Mouse (Mus musculus) layer of hippocampus, adult 9-11 months (tissue): Measurements from ENCODE around the gene Cltc.

ENCODE experiments used
- DNase-seq: peaks from one replicate; pipeline ENCODE4 v3.0.0; 2022

Cltc gene

DNA sequence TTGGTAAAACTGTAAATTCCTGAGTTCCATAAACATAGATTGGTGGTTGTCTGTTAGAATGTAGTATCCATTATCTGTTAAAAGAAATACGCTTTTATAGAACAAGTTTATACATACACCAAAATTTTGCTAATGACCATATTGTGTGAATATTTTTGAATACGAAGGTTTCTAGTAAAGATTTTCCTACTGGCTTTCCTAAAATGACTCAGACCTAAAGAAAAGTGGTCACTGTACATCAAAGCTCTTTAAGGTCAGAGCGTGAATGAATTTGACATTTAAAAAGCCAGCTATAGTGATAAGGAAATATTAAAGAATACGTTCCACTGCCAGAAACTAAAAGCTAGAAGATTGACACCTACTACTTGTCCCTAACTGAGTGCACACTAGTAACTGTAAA, 112.8 kb downstream of the Cltc start:
- no peak for DNase-seq
